Mouse (Mus musculus) erythroblast, embryonic 14.5 days (primary cell): ENCODE results near the gene Mcm6.

ENCODE experiments used
- GATA1 ChIP-seq: IDR thresholded peaks from 2 replicates; pipeline ENCODE4 v1.6.1; 2012; ENCODE audit warnings: low read length, inconsistent platforms, mixed read lengths
- TAL1 ChIP-seq: IDR thresholded peaks from 3 replicates; pipeline ENCODE4 v1.6.1; 2012; ENCODE audit warnings: low read length, inconsistent platforms, mixed read lengths

DNA sequence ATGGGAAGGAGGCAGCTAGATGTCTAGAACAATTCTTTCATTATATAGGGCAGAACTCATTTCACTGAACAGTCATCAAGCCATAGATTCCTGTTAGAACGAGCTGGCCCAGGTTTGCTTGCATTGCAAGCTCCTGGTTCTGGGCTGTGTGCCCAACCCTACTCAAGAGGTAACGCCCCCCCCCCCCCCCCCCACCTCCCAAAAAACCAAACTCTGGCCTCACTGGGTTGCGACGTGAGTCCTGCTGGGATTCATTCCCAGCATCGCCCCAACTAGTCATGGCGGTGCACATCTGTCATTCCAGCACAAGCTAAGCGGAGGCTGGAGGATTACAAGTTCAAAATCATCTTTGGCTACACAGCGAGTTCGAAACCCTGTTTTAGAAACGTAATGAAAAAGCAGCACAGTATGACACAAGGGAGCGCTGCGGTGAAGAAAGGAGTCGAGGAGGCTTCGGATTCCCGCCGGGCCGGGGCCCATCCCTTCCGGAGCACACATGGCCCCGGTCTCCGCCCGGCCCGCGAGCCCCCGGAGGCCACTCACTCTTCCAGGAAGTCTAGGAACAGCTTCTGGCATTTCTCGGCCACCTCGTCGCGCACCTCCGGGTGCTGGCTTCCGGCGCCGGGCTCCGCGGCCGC is 429 bp downstream of the Mcm6 start:
- TF ChIP-seq GATA1 (no peak), TAL1 (no peak)
